Comparison of ENCODE assay signal across 23 mouse cellular contexts in genomic region chr11:30224599-30224998, GRCm38 (mm10).
"Had no signal": no experiment of that assay in that cellular context is flagged by ENCODE, and none has a peak within 500 bp of the region (broad histone marks: within the 10 kb centered on the region; RNA-seq: fewer than 3 reads in every experiment).

No protein-coding gene starts in this region.

- H3K27ac ChIP-seq: kidney, embryonic 15.5 days; limb, embryonic 12.5 days; limb, embryonic 15.5 days; liver, embryonic 15.5 days; lung, embryonic 15.5 days; midbrain, embryonic 10.5 days; midbrain, embryonic 13.5 days had no signal

- H3K4me1 ChIP-seq: liver, embryonic 15.5 days; lung, embryonic 15.5 days had no signal

- H3K4me2 ChIP-seq: kidney, embryonic 15.5 days; limb, embryonic 12.5 days; limb, embryonic 15.5 days; liver, embryonic 11.5 days; liver, embryonic 15.5 days; lung, embryonic 15.5 days; midbrain, embryonic 13.5 days had no signal

- H3K36me3 ChIP-seq: liver, embryonic 15.5 days; midbrain, embryonic 10.5 days had no signal

- DNase-seq: kidney, adult 11 months; kidney, adult 8-10 months; kidney, postnatal 10 days; kidney, postnatal 36 days; left cerebral cortex, postnatal 4 days; lung, adult 18-20 months; lung, postnatal 10 days; lung, postnatal 36 days; right cerebral cortex, adult 18-20 months; right cerebral cortex, postnatal 14 days; spleen, adult 18-20 months; thymus, adult 18-20 months; thymus, postnatal 36 days had no signal

- H3K4me3 ChIP-seq: kidney, embryonic 15.5 days; limb, embryonic 12.5 days; limb, embryonic 15.5 days; liver, embryonic 15.5 days; lung, embryonic 15.5 days; megakaryocyte, embryonic 14.5 days; midbrain, embryonic 10.5 days; midbrain, embryonic 13.5 days had no signal

- H3K9me3 ChIP-seq: kidney, embryonic 15.5 days; limb, embryonic 12.5 days; limb, embryonic 15.5 days; liver, embryonic 15.5 days; lung, embryonic 15.5 days; megakaryocyte, embryonic 14.5 days; midbrain, embryonic 10.5 days; midbrain, embryonic 13.5 days had no signal

- H3K27me3 ChIP-seq: kidney, embryonic 15.5 days; limb, embryonic 12.5 days; limb, embryonic 15.5 days; liver, embryonic 15.5 days; lung, embryonic 15.5 days; midbrain, embryonic 13.5 days had no signal

- ATAC-seq: midbrain, embryonic 13.5 days; midbrain, embryonic 16.5 days had no signal

- H3K9ac ChIP-seq: kidney, embryonic 15.5 days; limb, embryonic 12.5 days; limb, embryonic 15.5 days; liver, embryonic 15.5 days; lung, embryonic 15.5 days; midbrain, embryonic 13.5 days had no signal
